Mouse (Mus musculus) heart, adult 2 months (tissue): ENCODE results near the gene Gm20388.
A peak's percentile ranks its signal among the peaks of the same experiment; 100 is the strongest.

Source experiments
- CTCF ChIP-seq: fragments of 200-600 bp; IDR thresholded peaks from 2 replicates; pipeline ENCODE4 v1.8.1; 2022; ENCODE audit warnings: antibody characterized with exemption, mild to moderate bottlenecking, moderate library complexity
- EP300 ChIP-seq: fragments of 200-500 bp; IDR thresholded peaks from 2 replicates; pipeline ENCODE4 v1.6.1; 2011; ENCODE audit warnings: low read depth, low read length, control low read depth; ENCODE audit not compliant: insufficient read depth
- POLR2A ChIP-seq: fragments of 200-500 bp; IDR thresholded peaks from 2 replicates; pipeline ENCODE4 v1.6.1; 2011; ENCODE audit warnings: mild to moderate bottlenecking, low read depth, low read length, control low read depth; ENCODE audit not compliant: insufficient read depth

- TF ChIP-seq POLR2A (no peak), CTCF (0 out of 2 replicates have a peak, but pooled peaks have one; percentile 10), EP300 (no peak)
Observed at GRCm38 (mm10) chr8:120395892-120396291, 485.3 kb downstream of the Gm20388 start.
